Mouse (Mus musculus): ENCODE results near the gene Cdv3.
"Not testable (repeated sequence)": the region's sequence is repeated elsewhere in the genome, so short reads cannot be mapped to it uniquely, and the experiment has no call there.

The Cdv3 gene

DNA sequence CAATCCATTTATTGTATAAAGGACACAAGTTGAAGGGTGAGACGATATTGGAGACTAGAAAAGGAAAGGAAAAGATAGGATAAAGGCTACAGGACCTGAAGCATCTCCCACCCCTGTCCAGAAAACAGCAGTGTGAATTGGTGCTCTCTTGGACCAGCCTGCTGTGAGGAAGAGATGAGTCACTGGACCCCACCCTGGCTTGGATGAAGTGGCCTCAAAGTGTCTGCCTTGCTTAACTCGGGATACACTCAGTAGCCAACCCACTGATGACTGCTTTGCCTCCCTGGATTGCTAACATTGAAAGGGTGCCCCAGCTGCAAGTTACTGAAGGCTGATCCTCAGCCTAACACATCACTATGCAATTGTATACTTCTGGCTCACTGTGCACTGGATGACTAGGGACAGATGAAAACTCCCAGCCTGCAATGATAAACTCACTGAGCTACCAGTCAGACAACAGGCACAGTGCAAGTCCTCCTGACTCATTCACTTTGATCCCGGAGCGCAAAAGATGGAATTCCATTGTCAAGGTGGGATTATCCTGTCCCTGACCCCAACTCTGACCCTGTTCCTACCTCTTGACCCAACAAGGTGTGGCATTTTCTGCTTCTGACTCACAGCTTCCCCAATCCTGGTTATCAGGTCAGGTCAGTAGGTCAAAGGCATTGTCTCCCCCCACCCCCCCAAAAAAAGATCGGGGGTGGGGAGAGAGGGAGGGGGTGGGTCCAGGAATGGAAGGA lies 6.8 kb upstream of the Cdv3 start:
- no peak for DNase-seq

DNA sequence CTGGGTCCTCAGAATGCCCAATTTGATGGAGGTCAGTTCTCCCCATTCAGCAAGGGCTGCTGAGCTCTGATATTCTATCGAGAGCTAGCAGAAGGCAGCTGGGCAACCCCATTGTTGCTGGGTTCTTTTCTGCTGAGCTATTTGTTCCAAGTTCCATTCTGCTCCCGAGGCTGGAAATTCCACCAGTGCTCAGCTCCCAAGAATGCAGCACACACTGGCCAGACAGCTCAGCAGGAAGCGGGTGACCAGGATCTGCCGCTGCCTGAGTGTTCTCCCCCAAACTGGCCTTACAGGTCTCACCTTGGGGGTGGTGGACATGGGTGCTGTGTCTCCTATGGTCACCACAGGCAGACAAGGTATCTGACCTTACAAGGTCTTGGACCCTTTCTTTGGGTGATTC lies 4.3 kb upstream of the Cdv3 start:
- no peak for DNase-seq

DNA sequence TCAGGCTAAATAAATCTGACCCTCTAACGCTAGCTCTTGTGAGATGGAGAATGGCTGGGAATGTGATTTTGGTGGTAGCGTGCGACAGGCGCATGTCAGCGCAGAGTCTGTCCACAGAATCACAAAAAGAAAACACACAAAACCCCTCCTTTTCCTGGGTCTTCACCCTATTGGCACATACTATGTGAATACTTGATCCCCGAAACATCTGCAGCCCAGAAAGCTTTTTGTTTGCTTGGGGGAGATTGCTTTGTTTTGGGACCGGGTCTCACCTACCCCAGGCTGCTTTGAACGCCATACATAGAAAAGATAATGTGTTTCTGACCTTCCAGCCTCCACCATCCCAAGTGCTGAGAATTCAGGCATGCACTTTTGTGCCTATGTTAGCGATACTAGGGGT lies 716 bp upstream of the Cdv3 start:
- no peak for DNase-seq

DNA sequence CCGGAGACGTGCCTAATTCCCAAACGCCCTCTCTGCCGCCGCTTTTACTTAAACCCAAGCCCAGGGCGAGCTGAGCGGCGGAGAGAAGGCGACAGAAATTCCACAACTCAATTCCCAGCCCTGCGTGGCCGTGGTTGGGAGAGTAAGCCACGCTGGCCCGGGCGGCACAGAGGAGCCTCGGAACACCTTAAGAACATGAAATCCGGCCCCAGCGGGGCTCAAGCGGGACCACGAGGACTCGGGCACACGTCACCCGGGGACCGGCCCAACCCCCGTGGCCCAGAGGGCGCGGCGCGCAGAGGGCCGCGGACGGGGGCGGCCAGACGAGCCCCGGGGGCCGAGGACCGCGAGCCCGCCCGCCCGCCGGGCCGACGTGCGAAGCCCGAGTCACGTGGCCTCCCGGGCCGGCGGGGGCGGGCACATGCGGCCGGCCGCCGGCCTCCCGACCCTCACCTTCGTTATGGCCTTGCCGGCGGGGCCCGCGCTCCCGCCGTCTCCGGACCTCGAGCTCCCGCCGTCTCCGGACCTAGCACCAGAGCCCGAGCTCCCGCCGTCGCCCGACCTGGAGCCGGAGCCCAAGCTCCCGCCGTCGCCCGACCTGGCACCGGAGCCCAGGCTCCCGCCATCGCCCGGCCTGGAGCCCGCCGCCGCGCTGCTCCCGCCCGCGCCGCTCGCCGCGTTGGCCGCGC lies 895 bp downstream of the Cdv3 start:
- DNase-seq = peak in 1 of 2 experiments; percentile 79

DNA sequence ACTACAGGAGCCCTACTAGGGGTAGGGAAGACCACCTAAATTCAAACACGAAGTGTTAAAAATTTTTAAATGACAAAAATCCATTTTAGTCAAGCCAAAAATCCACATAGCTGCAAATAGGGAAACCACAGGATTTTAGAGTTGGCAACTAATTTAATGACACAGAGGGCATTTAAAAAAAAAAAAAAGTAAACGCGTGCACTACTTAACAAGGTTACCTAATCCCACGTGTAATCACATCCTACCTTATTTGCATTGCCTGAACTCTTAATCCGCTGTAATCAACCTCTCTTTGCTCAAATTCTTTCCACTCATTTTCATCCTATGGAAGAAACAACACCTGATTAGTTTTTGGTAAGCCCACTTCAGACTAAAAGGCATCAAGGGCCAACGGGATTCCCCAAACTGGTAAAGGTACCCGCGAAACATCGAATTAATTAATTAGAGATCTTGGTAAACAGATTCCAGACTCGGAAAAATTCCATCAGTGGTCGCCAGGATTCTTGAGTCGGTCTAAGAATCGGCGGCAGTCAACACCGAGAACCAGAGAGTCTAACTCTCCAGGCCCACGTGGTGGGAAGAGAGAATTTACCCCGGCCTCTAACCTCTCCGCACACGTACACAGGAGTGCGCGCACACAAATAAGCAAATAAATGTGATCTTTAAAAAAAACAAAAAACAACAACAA lies 1.8 kb downstream of the Cdv3 start:
- DNase-seq = peak; percentile 16 to 21

DNA sequence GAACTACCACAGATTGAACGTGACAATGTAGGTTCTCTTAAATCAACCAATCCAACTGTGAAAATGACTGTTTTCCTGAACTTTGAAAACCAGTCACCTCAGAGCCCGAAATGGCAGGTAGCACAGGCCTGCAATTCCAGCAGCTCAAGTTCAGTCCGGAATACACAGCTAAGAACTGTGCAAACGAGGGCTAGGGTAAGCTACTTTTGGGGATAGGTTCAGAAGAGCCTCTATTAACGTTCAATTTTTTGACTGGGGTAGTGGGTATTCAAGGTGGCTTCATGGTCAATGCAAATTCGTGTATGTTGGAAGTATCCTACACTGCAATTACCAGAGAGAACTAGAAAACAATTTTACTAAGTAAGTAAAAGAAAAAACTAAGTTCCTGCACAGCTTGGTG lies 2.6 kb downstream of the Cdv3 start:
- no peak for DNase-seq

DNA sequence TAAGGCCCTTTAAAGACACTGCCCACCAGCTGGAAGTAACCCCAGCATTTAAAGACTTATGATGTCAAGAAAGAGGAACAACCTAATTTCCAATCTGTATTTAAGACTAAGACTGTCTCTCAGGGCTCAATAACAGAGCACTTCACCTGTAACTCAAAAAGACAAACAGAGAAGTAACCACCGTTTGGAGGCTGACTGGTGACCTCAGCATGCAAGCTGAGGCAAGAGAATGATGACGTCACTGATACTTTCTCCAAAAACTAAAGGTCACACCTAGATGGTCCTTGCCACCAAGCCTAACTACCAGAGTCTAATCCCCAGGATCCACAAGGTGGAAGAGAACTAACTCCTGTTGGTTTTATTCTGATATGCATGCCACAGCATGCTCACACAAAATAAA lies 5.0 kb downstream of the Cdv3 start:
- DNase-seq = no peak

DNA sequence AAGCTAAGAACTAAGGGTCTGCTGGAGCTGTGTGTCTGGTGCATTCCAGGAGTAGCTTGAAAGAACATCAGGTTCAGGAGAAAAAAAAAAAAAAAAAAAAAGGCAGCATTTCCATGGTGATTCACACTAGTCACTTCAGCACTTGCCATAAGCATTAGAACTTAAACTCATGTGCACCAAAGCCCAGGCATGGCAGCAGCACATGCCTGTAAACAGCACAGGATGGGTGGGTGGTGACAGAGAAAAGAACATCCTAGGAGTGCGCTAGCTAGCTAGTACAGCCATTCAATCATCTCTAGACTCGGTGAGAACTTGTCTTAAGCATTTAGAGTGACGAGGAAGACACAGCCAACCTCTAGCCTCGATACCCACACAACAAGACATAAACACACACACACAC lies 7.1 kb downstream of the Cdv3 start:
- no peak for DNase-seq

DNA sequence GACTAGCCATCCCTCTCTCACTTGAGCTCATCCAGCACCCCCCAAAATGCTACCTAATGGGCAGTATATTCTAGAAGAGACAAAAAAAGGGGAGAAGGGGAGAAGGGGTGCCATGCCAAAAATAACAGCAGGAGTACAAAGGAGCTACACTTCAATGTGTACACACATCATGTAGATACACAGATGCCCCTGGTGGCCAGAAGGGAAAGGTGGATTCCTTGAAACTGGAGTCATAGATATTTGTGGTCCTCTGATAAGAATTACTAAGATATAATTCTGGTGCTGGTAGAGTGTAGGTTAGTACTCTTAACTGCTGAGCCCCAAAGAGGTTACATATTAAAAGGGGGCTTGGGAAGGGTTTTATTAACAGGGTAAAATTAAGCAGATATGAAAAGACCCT lies 7.7 kb downstream of the Cdv3 start:
- no peak for DNase-seq

DNA sequence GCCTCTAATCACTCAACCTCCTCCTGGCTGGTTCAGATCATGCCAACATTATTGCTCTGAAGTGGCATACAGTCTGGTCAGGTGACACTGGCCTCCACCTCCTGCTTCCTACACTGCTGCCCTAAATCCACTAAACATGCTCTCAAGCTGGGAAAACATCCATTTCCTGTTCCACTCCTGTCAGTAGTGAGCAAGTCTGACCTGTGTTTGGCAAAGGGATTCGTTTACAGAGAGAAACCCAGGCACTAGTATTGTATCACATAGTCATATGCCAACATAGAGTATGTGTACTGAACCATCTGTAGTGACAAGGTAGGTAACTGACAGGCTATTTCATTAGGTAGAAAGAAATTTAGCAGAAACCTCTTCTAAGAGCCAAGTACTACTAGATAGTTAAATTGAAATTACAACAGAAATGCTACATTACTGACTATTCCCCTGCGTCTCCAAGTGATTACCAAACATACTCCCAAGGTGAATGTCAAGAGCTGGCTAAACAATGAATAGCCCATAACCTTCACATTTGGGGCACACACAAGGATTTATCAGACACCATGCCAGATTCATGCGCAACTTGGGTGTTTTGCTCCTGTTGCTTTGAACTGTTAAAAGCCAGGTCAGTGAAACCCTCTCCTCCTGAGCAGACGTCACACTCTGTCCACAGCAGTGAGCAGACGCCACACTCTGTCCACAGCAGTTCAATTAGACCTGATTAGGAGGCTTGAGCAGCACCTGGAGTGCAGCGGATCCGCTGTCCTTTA lies 12.0 kb downstream of the Cdv3 start:
- not testable (repeated sequence) for DNase-seq

DNA sequence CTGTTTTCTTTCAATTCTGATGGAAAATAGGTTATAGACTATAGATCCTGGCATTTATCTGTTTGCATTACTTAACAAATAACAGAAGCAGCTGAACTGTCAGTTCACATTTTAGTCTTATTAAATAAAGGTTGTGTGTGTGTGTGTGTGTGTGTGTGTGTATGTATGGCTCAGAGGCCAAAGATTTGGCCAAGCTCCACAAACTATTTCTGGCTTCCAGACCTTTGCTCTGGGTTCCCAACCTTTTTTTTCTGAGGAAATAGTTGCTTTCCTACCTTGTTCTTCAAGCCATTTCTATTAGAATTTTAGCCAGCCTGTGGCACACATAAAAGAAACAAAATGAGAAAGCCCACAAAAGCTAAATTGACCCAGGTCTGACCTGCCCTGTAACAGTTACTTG lies 16.8 kb downstream of the Cdv3 start:
- DNase-seq = no peak

DNA sequence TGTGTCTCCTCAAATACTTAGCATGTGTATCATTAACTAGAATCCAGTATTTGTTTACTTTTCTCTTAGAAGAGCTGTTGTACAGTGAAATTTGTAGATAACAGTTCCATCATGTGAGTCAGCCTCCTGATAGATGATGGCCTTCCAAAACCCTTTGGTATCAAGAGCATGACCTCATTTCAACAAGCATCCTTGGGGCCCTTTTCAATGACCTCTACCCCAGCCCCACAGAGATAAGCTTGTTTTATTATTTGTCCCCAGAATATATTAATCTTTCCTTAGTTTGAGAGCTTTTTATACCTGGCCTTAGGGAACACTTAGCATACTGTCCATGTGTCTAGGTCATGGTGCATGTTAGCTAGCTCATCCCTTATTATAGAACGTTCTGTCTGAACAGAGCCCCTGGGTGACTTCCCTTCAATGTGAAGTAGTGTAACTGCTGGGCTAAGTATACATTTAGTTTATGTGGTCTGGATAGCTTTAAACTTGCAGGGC lies 17.6 kb downstream of the Cdv3 start:
- DNase-seq = no peak

DNA sequence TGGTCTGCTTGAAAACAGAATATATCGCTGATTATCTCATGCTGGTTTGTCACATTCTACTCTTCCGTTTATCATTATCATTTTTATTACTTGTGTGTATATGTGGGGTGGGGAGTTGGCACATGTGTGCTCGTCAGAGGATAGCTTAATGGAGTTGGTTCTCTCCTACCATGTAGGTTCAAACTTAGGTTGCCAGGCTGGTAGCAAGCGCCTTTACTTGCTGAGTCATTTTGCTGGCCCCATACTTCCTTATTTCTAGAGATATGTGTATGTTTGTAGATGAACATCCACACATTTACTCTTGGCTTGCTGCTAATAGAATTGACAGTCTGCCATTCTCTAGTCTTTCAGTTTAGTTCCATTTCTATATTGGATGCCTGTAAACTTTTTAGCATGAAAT lies 18.6 kb downstream of the Cdv3 start:
- DNase-seq = no peak

DNA sequence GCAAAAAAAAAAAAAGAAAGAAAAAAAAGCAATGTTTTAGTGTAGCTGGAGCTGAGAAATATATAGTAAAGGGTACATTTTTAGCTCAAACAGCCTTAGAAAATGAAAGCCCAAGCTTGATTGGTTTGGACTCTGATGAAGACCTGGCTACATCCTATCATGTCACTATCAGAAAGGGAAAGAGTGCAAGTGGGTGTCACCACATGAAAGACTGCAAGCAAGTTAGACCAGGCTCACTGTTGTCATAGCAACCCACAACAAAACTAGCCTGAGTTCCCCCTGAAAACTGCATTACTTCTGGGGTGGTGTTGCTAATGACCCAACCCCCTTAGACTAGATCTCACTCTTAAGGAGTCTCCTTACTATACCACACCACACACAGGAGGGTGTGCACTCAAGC lies 28.7 kb downstream of the Cdv3 start:
- no peak for DNase-seq

DNA sequence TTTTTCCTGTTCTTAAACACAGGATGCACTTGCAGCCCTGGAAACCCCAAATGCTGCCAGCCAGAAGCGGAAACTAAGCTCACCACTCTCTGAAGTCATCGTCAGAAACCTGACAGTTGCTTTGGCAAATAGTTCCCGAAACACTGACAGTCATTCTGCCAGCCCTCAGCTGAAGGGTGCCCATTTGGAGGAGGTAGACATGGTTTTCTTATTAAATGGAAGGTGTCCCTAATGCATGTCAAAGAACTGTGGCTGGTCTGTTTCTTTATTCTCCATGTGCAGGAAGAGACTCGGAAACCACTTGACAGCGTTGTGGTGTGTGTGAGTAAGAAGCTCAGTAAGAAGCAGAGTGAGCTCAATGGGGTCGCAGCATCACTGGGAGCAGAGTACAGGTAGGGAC lies 33.0 kb downstream of the Cdv3 start:
- DNase-seq = no peak

DNA sequence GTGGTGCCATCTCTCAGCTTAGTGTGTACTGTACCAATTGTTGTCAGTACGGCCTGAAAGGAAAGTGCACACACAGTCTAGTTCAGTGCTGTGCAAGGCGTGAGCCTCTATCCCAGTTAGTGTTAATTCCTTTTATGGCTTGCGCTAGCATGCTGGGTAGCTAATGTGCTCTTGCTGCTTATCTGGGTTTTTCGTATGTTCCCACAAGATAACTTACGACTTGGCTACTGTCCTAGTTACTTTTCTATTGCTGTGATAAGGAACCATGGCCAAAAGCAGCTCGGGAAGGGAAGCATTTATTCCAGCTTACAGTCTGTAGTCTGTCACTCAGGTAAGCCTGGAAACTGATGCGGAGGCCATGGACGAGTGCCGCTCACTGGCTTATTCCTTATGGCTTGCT lies 39.2 kb downstream of the Cdv3 start:
- DNase-seq = no peak

DNA sequence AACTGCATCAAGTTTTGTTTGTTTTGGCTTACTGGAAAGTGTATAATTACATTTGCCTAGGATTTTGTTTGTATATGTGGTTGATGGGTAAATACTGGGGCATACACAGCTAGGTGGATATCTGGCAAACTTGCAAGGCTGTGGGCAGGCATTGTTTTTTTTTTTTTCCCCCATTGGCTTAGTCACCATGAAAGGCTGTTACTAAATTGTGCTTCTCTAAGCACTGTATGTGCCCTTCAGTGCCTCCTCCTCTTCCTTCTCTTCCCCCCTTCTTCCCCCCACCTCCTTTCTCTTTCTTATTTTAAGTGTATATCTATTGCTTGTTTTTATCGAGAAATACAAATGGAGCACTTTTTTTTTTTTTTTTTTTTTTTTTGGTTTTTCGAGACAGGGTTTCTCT lies 41.0 kb downstream of the Cdv3 start:
- no peak for DNase-seq

DNA sequence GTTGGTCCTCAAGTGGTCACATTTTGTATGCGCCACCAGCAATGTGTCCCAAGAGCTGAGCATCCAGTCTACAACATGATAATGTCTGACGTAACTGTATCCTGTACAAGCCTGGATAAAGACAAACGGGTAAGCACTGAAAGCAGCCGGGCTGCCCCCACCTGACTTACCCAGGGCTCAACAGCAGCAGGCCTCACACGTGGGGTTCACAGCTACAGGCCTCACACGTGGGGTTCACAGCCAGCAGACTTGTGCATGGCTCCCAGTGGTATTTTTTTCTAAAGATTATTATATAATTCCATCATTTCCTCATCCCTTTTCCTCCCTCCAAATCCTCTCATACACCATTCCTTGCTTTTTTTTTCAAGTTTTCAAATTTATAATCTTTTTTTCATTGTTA lies 55.8 kb downstream of the Cdv3 start:
- DNase-seq = peak in 1 of 2 experiments; percentile 17

DNA sequence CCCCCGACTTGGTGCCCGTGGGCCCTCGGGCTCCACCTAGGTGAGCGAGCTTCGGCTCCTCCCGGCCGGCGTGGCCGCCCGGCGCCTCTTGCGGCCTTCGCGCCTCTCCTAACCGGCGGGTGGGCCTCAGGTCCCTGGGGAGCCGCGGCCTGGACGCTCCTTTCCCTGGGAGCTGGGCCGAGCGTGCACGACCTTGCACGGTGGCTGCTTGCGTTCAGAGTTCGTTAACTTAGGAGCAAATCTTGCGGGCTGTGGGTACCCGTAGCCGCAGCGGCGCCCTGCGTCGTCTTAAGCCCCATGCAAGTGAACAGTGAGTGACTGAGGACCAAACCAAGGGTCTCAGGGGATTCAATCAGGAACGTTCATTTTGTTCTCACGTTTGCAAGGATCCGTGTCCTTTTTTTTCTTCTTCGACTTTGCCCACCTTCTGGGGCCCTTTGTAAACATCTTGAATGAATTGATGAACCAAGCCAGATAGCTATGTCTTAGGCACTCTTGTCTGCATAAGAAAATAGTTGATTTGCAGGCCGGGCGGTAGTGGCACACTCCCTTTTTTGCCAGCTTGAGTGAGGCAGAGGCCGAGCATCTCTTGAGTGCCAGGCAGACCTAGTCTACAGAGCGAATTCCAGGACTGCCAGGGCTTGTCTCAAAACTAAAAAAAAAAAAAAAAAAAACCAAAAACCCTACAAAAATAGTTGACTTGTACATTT lies 60.2 kb downstream of the Cdv3 start:
- peak in 1 of 2 experiments; percentile 8 for DNase-seq

DNA sequence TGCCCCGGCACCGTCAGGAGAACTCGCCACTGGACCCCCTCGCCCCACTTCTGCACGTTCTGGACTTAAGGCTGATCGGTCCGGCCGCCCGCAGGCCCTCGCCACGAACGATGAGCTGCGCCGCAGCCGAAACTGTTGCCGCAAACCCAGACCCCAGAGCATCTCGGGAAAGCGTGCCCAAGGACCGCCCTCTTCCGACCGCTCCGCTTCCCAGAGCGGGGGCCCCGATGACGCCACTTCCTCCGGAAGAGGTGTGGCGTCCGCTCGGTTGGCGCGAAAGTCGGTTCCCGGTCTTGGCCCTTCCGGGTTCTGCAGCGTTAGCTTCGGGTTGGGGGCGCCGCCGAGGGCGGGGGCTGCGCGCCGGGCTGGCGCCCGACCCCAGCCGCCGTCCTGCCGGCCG lies 60.7 kb downstream of the Cdv3 start, which contains the start of the genes 1300017J02Rik and Topbp1:
1300017J02Rik (minus strand) TSS at position 156 of the 400 bp plus-strand sequence.
Topbp1 (plus strand) TSS at position 289 of the 400 bp plus-strand sequence.
- DNase-seq = peak; percentile 92 to 96
